Mouse (Mus musculus) liver, embryonic 14.5 days (tissue): ENCODE measurements around the gene Lfng.

Experiments
- CTCF ChIP-seq: IDR thresholded peaks from 2 replicates; pipeline ENCODE4 v1.5.1; 2016; ENCODE audit warnings: antibody characterized with exemption, low read depth, control low read depth
- EP300 ChIP-seq: IDR thresholded peaks from 2 replicates; pipeline ENCODE4 v1.6.1; 2016; ENCODE audit warnings: antibody characterized with exemption, low read depth

GRCm38 (mm10) chr5:140617714-140618113 is 10.6 kb downstream of the Lfng start:
- no peak for TF ChIP-seq CTCF
- TF ChIP-seq EP300 = no peak
